Mouse (Mus musculus) R1 (cell line): ENCODE measurements around the gene Rgs10.

Experiments
- DNase-seq: peaks from one replicate; pipeline ENCODE4 v3.0.0-alpha.2; 2018; ENCODE audit warnings: low read depth, low spot score

Gene Rgs10

GRCm38 (mm10) chr7:128417930-128418779, at the start of gene Rgs10:
Rgs10 (minus strand) TSS chr7:128418758.
- DNase-seq, result peak; percentile 57

DNA sequence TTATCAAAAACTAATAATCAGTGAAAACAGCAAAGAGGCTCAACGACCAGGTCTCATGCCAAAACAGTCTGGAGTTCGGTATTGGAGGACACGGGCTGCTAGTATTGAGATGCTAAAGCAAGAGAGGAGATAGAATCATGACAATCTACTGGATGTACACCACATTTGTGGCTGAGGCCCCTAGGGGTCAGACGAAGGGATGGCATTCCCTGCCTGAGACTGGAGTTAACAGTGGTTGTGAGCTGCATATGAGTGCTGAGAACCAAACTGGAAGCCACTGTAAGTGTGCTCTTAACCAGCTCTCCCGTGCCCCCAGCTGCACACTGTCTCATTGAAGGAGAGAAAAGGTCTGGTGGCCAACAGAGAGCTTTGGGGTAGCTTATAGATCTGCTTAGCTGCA, 43.8 kb upstream of the Rgs10 start:
- DNase-seq, result peak; percentile 87

- DNase-seq, result peak; percentile 99
Observed at GRCm38 (mm10) chr7:128461285-128462215, 43.0 kb upstream of the Rgs10 start, which contains the start of gene Tial1. Tial1 (minus strand) TSS chr7:128461717.

GRCm38 (mm10) chr7:128460865-128461228, 42.3 kb upstream of the Rgs10 start:
- DNase-seq, result no peak

DNA sequence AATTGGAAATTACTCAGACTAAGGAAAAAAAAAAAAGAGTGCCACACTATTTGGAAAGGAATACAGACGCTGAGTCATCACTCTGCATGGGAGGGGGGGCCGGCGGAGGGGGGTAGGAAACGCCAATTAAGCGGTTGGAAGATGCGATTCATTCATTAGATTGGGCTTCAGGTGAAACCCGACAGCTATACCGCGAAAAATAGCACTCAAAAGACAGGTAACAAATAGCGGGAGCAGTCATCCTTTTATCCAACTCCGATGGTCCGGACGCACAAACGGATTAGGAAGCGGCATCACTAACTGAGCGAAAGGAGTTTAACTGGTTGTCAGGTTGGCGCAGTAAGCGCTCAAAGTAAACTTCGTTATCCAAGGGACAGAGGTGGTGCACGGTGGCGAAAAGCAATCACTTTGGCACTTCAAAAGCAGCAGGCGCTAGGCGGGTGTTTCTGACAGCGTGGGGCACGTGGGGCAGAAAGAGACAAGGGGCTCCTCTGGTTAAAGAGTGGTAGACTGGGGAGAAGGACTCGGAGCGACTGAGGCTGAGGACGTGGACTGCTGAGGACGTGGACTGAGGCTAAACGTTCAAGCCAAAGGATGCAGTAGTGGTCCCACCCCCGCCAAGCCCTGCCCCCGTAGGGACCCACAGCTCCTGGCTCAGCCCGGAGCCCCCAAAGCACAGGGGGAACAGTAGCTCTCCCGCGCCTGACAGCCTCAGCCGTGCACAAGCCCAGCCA, 41.7 kb upstream of the Rgs10 start:
- peak; percentile 65 for DNase-seq

DNA sequence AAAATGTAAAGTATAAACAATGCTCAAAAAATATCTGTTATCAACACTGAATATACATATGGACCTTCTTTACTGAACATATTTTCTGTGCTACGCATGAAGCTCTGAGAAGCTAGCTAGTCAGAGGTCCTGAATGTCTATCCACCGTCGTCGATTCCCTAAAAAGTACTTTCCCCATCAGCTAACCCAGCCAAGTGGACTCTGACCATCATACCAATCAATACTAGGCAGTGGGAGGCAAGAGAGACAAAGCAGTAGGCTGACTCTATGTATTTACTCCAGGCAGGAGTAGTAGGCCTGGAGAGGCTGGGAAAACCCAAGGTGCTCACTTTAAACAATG, 41.2 kb upstream of the Rgs10 start:
- peak; percentile 16 for DNase-seq

DNA sequence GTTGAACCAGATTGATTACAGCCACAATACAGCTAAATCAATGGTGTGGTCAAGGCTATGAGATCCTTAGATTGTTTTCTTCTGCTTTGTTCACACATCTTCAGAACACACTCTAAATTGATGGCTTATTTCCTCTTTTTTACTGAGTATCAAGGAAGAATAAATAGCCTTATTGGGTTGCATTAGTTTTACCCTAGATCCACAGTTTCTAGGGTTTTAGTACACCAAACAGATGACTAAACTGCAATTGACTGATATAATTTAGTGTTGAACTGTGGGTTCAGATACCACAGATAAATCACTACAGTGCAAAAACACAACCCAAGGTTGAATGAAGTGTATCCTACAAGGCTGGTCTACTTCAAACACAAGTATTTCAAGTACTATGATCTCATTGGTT, 39.5 kb upstream of the Rgs10 start:
- DNase-seq, result no peak

DNA sequence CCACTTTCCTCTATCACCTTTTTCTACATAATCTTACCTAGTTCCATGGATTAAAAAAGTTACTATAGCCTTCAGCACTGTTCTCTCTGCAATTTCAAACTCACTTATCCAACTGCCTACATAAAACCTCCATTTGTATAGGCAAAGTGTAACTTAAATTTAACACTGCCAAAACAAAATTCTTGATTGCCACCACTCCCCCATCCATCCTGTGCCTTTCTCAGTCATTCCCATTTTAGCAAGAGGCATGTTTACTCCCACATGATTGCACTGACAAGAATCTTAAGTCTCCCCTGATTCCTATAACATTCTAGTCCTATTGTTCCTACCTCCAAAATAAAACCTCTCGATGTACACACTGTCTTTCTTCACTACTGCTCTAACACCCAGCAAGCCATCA, 34.2 kb upstream of the Rgs10 start:
- DNase-seq, result no peak

DNA sequence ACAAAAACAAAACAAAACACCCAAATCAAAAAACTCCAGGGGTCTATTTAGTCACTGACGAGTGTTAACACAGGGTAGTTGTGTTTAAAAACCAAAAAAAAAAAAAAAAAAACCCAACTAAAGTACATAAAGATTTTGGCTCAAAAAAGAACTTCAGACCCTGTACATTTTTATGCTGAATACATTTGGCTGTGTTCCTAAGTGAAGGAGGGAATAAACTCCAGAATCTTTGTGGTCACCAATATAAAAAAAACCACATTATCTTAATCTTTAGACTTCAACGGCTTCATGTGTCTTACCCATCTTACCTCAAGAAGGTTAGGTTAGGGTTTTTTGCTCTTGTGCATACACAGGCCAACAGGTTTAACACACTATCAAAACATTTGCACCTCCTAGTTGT, 22.0 kb upstream of the Rgs10 start:
- no peak for DNase-seq

GRCm38 (mm10) chr7:128439251-128439650, 20.7 kb upstream of the Rgs10 start:
- no peak for DNase-seq

DNA sequence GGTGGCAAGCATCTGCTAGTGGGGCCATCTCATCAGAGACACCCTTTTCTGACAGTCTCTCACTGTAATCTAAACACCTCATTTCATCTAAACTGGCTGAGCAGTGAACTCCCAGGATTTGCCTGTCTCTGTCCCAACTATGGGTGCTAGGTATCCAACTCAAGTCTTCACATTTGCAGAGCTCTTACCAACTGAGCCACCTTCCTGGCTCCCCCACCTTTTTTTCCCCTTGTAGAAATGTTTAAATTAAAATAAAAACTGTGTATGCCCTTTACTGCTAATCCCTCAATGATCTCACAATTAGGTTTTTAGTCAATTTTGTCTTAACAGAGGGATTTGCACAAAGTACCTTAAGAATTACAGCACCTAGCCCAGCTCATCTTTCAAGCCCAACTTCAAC, 19.6 kb upstream of the Rgs10 start:
- DNase-seq, result no peak

DNA sequence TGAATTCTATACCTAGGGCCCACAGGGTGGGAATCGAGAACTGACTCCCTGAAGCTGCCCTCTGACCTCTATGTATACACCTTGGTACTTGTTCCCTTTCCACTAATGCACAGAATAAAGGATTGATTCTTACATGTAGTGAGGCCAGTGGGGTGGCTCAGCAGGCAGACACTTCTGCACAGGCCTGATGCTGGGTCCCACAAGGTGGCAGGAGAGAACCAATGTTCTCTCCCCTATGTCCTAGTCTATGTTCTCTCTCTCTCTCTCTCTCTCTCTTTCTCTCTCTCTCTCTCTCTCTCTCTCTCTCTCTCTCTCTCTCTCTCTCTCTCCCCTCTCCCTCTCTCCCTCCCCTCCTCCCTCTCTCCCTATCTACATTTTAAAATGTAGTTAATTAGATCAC, 14.7 kb upstream of the Rgs10 start:
- DNase-seq, result no peak

DNA sequence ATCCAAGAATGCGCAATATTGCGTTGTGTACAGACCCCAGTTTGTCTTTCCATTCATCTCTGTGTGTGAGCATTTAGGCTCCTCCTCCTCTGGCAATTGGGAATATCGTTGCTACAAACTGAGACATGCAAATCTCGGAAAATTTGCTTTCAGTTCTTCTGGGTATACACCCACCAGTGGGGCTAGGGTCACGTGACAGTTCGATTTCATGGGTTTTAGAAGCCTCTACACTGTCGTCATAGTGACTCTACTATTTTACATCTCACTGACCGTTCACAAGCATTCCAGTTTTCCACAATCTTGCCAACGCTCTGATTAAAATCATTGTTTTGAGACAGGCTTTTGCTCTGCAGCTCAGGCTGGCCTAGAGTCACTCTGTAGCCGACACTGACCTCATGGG, 14.0 kb upstream of the Rgs10 start:
- no peak for DNase-seq

DNA sequence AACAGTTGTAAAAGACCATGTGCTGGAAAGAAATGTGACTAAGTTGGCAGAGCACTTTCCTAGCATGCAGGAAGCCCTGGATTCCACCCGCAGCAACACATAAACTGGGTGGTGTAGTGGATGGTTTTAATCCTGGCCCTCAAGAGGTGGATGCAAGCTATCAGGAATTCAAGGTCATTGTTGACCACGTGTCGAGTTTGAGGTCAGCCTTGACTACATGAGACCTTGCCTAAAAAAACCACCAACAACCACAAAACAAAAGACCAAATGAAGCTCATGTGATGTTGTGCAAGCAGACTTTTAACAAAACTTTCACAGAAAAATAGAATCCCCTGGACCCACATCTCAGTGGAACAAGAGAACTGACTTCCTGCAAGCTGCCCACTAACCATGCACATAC, 3.9 kb upstream of the Rgs10 start:
- no peak for DNase-seq

DNA sequence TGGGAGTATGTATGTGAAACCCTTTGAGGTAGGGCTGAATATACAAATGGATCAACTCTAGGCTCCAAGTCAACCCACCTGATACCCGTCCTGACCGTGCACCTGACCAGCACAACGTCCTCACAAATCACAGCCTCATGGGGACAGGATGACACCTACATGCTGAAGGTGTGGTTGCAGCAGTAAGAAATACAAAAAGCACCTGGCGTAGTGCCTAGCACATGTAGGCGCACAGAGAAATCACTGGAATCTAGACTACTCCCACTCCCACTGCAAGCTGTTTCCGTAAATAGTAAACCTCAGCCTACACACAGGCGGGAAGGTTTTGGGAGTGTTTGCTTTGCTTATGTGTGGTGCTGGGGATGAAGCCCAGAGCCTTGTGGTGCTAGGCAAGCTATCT, 3.1 kb upstream of the Rgs10 start:
- no peak for DNase-seq

DNA sequence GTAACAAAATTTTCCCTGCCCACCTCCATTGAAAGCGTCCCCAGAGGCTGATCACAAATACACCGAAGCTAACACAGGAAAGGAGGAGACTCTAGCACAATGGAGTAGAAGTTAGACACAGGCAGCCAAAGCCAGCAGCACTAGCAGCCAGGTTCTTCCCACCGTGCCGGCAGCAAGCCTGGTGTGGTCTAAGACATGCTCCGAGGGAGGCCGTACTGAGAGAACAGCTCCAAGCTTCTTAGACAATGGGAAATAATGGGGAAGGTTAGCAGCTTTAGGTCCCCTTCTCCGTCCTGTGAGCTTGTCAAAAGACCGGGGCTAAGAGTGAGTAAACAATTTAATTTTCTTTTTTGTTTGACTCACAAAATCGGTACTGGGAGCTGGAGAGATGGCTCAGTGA, 1.1 kb upstream of the Rgs10 start:
- no peak for DNase-seq

- DNase-seq, result peak; percentile 43
Observed at GRCm38 (mm10) chr7:128417226-128417929, 1.2 kb downstream of the Rgs10 start.

- no peak for DNase-seq
Observed at GRCm38 (mm10) chr7:128416664-128417063, 1.9 kb downstream of the Rgs10 start.

DNA sequence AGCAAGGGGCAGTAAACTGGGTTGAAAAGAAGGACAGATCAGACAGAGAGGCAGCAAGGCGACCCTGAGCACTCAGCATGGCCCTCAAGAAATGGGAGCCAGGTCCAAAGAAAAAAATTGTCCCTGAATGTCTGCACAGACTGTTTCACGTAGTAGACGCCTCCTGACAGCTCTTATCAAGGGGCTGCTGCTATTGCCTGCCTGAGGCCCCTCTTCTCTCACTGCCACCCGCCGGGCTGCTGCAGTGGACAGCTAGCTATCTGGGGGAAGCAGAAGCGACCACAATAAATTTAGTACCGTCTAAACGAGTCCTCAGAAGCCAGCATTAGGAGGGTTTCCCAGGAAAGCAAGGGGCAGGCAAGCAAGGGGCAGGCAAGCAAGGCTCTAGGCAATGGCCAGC, 4.1 kb downstream of the Rgs10 start:
- no peak for DNase-seq

GRCm38 (mm10) chr7:128412071-128412833, 6.3 kb downstream of the Rgs10 start:
- DNase-seq, result no peak
